Mouse (Mus musculus): ENCODE results near the gene Slc50a1. TPM values are rescaled to one million over a fixed set of nuclear protein-coding genes. Genes with fewer than 3 reads are reported as not detected.

Slc50a1 gene
- polyA plus RNA-seq, 1 experiment from 2014 or later = 60.2 TPM

- Histone ChIP-seq H3K27ac (ENCODE audit: low read depth) (peak overlapping the region; percentile 56; the same call in 1 of the 2 replicates), H3K9ac (no peak overlapping the region; the same call in 1 of the 2 replicates), H3K9me3 (ENCODE audit: low read depth, low read length) (no peaks in the 10 kb centered on the region), H3K4me3 (ENCODE audit: low read depth, low read length) (no peak overlapping the region), H3K4me2 (peak overlapping the region; percentile 41), H3K27me3 (ENCODE audit: insufficient read depth, low read length) (no peaks in the 10 kb centered on the region), H3K4me1 (ENCODE audit: insufficient read depth) (peaks cover 15% of the 10 kb centered on the region), H3K36me3 (ENCODE audit: insufficient read depth) (peaks cover 12% of the 10 kb centered on the region)
- ATAC-seq (ENCODE audit: insufficient read depth) = peak; percentile 54
- WGBS = 5% methylated on average over 17 of the region's 17 CpGs
- no peak for TF ChIP-seq CTCF (IDR thresholded peaks at IDR 0.05; ENCODE audit: low read depth)
- DNase-seq = peak; percentile 70
Observed at GRCm38 (mm10) chr3:89251365-89251895, 18.9 kb downstream of the Slc50a1 start.

DNA sequence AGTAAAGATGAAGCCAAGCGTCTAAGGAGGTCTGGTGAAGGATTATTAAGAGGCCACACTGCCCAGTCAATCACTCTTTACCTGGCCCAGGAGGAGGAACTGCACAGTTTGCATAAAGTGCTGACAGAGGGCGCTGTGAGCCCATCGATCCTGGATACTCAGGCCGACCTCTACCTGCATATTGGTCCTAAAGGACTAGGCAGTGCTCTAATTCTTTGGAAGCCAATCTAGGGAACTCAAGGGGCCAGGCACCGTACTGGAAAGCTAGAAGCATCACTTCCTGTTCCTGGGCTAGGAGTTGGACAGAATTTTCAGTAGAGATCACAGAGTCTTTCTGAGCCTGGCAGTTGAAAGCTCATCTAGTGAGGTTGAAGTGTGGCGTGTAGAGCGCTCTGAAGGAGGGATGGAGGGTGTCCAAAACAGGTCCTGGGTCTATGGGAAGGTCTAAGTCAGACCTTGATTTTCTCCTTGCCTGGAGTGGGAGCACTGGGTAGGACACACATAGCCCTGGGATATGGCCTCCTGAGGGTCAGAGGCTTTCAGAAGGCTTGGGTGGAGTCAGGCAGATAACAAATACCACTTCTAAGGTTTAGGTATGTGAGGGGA, 19.8 kb downstream of the Slc50a1 start:
- WGBS = 24% methylated on average over 7 of the region's 7 CpGs
- H3K4me2 ChIP-seq = peak overlapping the region; percentile 41; the same call in 1 of the 2 replicates
- ATAC-seq (ENCODE audit: insufficient read depth) = no peak
- peak; percentile 75 for TF ChIP-seq CTCF (IDR thresholded peaks at IDR 0.05; ENCODE audit: low read depth)
- peak; percentile 78 for DNase-seq
- no peak overlapping the region for H3K9ac ChIP-seq
- H3K9me3 ChIP-seq (ENCODE audit: low read depth, low read length) = no peaks in the 10 kb centered on the region
- no peak overlapping the region for H3K4me3 ChIP-seq (ENCODE audit: low read depth, low read length)
- peaks cover 12% of the 10 kb centered on the region for H3K36me3 ChIP-seq (ENCODE audit: insufficient read depth)
- peaks cover 15% of the 10 kb centered on the region for H3K4me1 ChIP-seq (ENCODE audit: insufficient read depth)
- H3K27me3 ChIP-seq (ENCODE audit: insufficient read depth, low read length) = no peaks in the 10 kb centered on the region
- 0 out of 2 replicates have a peak overlapping the region, but pooled peaks have one; percentile 7 for H3K27ac ChIP-seq (ENCODE audit: low read depth)

DNA sequence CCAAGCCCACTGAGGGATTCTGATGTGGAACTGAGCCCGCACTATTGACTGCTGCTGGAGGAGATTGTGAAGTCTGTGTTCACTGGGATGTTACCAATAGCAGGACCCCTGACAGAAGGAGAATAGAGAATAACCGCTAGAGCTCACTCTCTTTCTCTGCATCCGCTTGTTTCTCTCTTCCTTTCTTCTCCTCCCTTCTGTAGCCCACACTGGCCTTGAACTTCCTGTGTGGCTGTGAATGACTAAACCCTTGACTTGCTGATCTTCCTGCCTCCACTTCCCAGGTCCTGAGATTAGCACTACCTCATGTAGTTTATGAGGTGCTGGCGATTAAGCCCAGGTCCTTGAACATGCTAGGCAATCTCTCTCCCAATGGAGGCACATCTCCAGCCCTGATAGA, 22.9 kb downstream of the Slc50a1 start:
- Histone ChIP-seq H3K36me3 (ENCODE audit: insufficient read depth) (peaks cover 12% of the 10 kb centered on the region), H3K27me3 (ENCODE audit: insufficient read depth, low read length) (peaks cover 15% of the 10 kb centered on the region; the same call in 1 of the 2 replicates), H3K9ac (peak overlapping the region; percentile 80), H3K27ac (ENCODE audit: low read depth) (no peak overlapping the region), H3K4me3 (ENCODE audit: low read depth, low read length) (peak overlapping the region; percentile 78; the same call in 1 of the 2 replicates), H3K9me3 (ENCODE audit: low read depth, low read length) (no peaks in the 10 kb centered on the region), H3K4me2 (peak overlapping the region; percentile 88), H3K4me1 (ENCODE audit: insufficient read depth) (peaks cover 15% of the 10 kb centered on the region)
- DNase-seq (no peak), ATAC-seq (ENCODE audit: insufficient read depth) (no peak)
- TF ChIP-seq CTCF (IDR thresholded peaks at IDR 0.05; ENCODE audit: low read depth) = no peak
- 81% methylated on average over 4 of the region's 4 CpGs for WGBS

GRCm38 (mm10) chr3:89246261-89247100, 23.9 kb downstream of the Slc50a1 start, which contains the start of gene Trim46:
Trim46 (minus strand) TSS chr3:89246309.
- Histone ChIP-seq H3K9ac (peak within 1 kb of the TSS; percentile 80), H3K4me3 (ENCODE audit: low read depth, low read length) (peak within 1 kb of the TSS; percentile 78), H3K4me2 (peak within 1 kb of the TSS; percentile 88), H3K27ac (ENCODE audit: low read depth) (peak within 1 kb of the TSS; percentile 72), H3K4me1 (ENCODE audit: insufficient read depth) (peaks cover 10% of the 10 kb centered on the region), H3K27me3 (ENCODE audit: insufficient read depth, low read length) (peaks cover 15% of the 10 kb centered on the region; the same call in 1 of the 2 replicates), H3K9me3 (ENCODE audit: low read depth, low read length) (no peaks in the 10 kb centered on the region), H3K36me3 (ENCODE audit: insufficient read depth) (peaks cover 12% of the 10 kb centered on the region)
- under 1% methylated on average over 42 of the region's 42 CpGs for WGBS
- TF ChIP-seq CTCF (IDR thresholded peaks at IDR 0.05; ENCODE audit: low read depth) = peak; percentile 99
- DNase-seq = peak; percentile 96
- peak; percentile 72 for ATAC-seq (ENCODE audit: insufficient read depth)

DNA sequence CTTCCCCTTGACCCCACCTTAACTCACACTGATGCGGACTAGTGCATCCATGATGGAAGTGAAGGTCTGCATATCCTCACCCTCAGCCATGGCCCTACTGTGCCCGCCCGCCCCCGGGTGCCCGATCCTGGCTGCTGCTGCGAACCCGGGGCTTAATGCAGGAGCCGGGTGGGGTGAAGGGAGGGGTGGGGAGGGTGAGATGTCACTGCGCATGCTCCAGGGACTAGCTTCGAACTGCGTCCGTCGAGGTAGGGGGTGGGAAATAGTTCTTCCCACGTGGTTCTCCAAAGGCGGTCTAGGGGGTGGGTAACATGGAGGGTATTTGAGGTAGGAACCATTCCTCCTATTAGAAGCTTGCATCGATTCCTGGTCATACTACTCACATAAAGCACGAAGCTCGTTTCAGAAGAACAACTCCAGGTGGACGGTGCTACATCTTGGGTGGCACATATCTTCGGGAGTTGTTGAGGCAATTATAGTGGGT, 24.6 kb downstream of the Slc50a1 start, which contains the start of gene Krtcap2:
Gene Krtcap2, plus strand, starts transcription at position 279 of the 484 bp plus-strand sequence.
- H3K9ac ChIP-seq = peak within 1 kb of the TSS; percentile 80
- peaks cover 12% of the 10 kb centered on the region for H3K36me3 ChIP-seq (ENCODE audit: insufficient read depth)
- ATAC-seq (ENCODE audit: insufficient read depth) = peak; percentile 16
- H3K27me3 ChIP-seq (ENCODE audit: insufficient read depth, low read length) = peaks cover 15% of the 10 kb centered on the region; the same call in 1 of the 2 replicates
- TF ChIP-seq CTCF (IDR thresholded peaks at IDR 0.05; ENCODE audit: low read depth) = no peak
- H3K9me3 ChIP-seq (ENCODE audit: low read depth, low read length) = no peaks in the 10 kb centered on the region
- DNase-seq = peak; percentile 30
- H3K4me1 ChIP-seq (ENCODE audit: insufficient read depth) = peaks cover 6% of the 10 kb centered on the region
- peak within 1 kb of the TSS; percentile 72 for H3K27ac ChIP-seq (ENCODE audit: low read depth)
- H3K4me3 ChIP-seq (ENCODE audit: low read depth, low read length) = peak within 1 kb of the TSS; percentile 78
- WGBS = 5% methylated on average over 20 of the region's 20 CpGs
- peak within 1 kb of the TSS; percentile 88 for H3K4me2 ChIP-seq

- Histone ChIP-seq H3K9me3 (ENCODE audit: low read depth, low read length) (no peaks in the 10 kb centered on the region), H3K4me2 (peak overlapping the region; percentile 88), H3K27me3 (ENCODE audit: insufficient read depth, low read length) (peaks cover 15% of the 10 kb centered on the region; the same call in 1 of the 2 replicates), H3K4me3 (ENCODE audit: low read depth, low read length) (peak overlapping the region; percentile 78), H3K36me3 (ENCODE audit: insufficient read depth) (peaks cover 12% of the 10 kb centered on the region), H3K27ac (ENCODE audit: low read depth) (peak overlapping the region; percentile 36; the same call in 1 of the 2 replicates), H3K4me1 (ENCODE audit: insufficient read depth) (peaks cover 6% of the 10 kb centered on the region), H3K9ac (peak overlapping the region; percentile 13)
- DNase-seq = peak; percentile 52
- under 1% methylated on average over 17 of the region's 26 CpGs for WGBS
- ATAC-seq (ENCODE audit: insufficient read depth) = no peak
- TF ChIP-seq CTCF (IDR thresholded peaks at IDR 0.05; ENCODE audit: low read depth) = no peak
Observed at GRCm38 (mm10) chr3:89244982-89245687, 25.2 kb downstream of the Slc50a1 start.
